Mouse (Mus musculus): ENCODE results near the gene Skap1.

- TF ChIP-seq POLR2A (IDR thresholded peaks at IDR 0.05; ENCODE audit: insufficient read depth, low read length) = no peak
- no peak for TF ChIP-seq CTCF (IDR thresholded peaks at IDR 0.05; ENCODE audit: low read depth, low read length)
- TF ChIP-seq EP300 (IDR thresholded peaks at IDR 0.05; ENCODE audit: insufficient read depth, low read depth, low read length) = no peak
Observed at GRCm38 (mm10) chr11:96639805-96640204, 175.4 kb downstream of the Skap1 start.

Measured in ES-Bruce4 (cell line).